Mouse (Mus musculus): ENCODE data around the gene Bcl7b.

DNA sequence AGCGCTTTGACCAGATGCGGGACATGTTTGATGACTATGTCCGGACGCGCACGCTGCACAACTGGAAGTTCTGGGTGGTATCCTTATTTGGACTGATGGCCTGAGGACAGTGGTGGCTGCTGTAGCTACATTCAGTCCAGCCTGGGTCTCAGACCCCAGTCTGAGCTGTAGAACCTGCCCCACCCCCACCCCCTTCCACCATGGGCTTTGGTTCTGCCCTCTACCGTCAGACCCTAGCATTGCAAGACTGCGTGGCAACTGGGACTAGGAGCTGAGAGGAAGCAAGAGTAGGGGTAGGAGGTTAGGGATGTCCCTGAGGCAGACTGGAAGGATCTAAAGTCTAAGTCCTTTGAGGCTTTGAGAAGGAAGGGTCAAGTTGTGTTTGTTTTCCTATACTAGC is 33.5 kb upstream of the Bcl7b start:
- TF ChIP-seq POLR2A (IDR thresholded peaks at IDR 0.05; ENCODE audit: borderline replicate concordance, insufficient read depth, low read length) (no peak), CTCF (IDR thresholded peaks at IDR 0.05; ENCODE audit: borderline replicate concordance, insufficient read depth, low read depth, low read length) (peak; percentile 65)

Data from cerebellum, adult 2 months (tissue).